Mouse (Mus musculus): ENCODE measurements around the gene Kidins220.

- TF ChIP-seq CTCF (IDR thresholded peaks at IDR 0.05; ENCODE audit: borderline replicate concordance, control insufficient read depth, extremely low read depth, insufficient read depth, low read length, poor library complexity), result no peak
- TF ChIP-seq POLR2A (IDR thresholded peaks at IDR 0.05; ENCODE audit: control insufficient read depth, extremely low read depth, insufficient read depth, low read length, poor library complexity), result no peak
Observed at GRCm38 (mm10) chr12:25044579-25044978, 69.9 kb downstream of the Kidins220 start.

All from thymus, adult 2 months (tissue).